Mouse (Mus musculus) stomach, postnatal 0 days (tissue): ENCODE measurements at regions not wholly inside any gene's neighbourhood (a gene's known extent, or its start where the extent isn't known, plus 50 kb on each side); places are given as distances from the start of the nearest gene placed in this dataset.
A peak's percentile ranks its signal among the peaks of the same experiment; 100 is the strongest.

Source experiments
- ATAC-seq: fragments of 200-750 bp; cut with Nextera tagmentation; 2 replicates; pipeline ENCODE4 v1.8.0; 2017; ENCODE audit not compliant: low FRiP score, low TSS enrichment
- DNase-seq: peaks from one replicate; pipeline ENCODE4 v3.0.0-alpha.2; 2016; ENCODE audit warnings: low spot score
- H3K27ac ChIP-seq: fragments of 300-500 bp; sonication (generic); replicated peaks from 2 replicates; pipeline ENCODE4 v1.5.1; 2014; ENCODE audit warnings: mild to moderate bottlenecking, control low read depth
- H3K27me3 ChIP-seq: fragments of 300-500 bp; sonication (generic); 2 replicates; pipeline ENCODE4 v1.6.1; 2014; ENCODE audit warnings: low read length; ENCODE audit not compliant: control insufficient read depth, insufficient read depth
- H3K36me3 ChIP-seq: fragments of 300-500 bp; sonication (generic); 2 replicates; pipeline ENCODE4 v1.6.1; 2014; ENCODE audit warnings: low read length, mixed read lengths; ENCODE audit not compliant: control insufficient read depth, insufficient read depth
- H3K4me1 ChIP-seq: fragments of 300-500 bp; sonication (generic); replicated peaks from 2 replicates; pipeline ENCODE4 v1.6.1; 2014; ENCODE audit warnings: antibody characterized with exemption; ENCODE audit not compliant: control insufficient read depth, insufficient read depth
- H3K4me2 ChIP-seq: fragments of 300-500 bp; sonication (generic); replicated peaks from 2 replicates; pipeline ENCODE4 v1.6.1; 2014; ENCODE audit warnings: low read depth, mild to moderate bottlenecking, control low read depth, moderate library complexity
- H3K4me3 ChIP-seq: fragments of 300-500 bp; sonication (generic); 2 replicates; pipeline ENCODE4 v1.5.1; 2014; ENCODE audit warnings: low read depth, low read length, control low read depth
- H3K9ac ChIP-seq: fragments of 300-500 bp; sonication (generic); 2 replicates; pipeline ENCODE4 v1.6.1; 2014; ENCODE audit warnings: mild to moderate bottlenecking, low read length, control low read depth, mixed read lengths
- H3K9me3 ChIP-seq: fragments of 300-500 bp; sonication (generic); 2 replicates; pipeline ENCODE4 v1.6.1; 2016; ENCODE audit warnings: low read length; ENCODE audit not compliant: control insufficient read depth
- CTCF ChIP-seq: IDR thresholded peaks from 2 replicates; pipeline ENCODE4 v1.5.1; 2016; ENCODE audit warnings: antibody characterized with exemption, low read depth, mild to moderate bottlenecking, moderate library complexity
- EP300 ChIP-seq: optimal IDR thresholded peaks from 2 replicates; pipeline ENCODE3; 2016; ENCODE audit warnings: antibody characterized with exemption
- WGBS: fragments of 180-500 bp; shearing (Covaris S2); extraction: QIAGEN DNeasy Blood & Tissue Kit; methylation state at CpG from one replicate; pipeline ENCODE4 v1.1.7; 2014; 5-methylcytosine and 5-hydroxymethylcytosine counted together

DNA sequence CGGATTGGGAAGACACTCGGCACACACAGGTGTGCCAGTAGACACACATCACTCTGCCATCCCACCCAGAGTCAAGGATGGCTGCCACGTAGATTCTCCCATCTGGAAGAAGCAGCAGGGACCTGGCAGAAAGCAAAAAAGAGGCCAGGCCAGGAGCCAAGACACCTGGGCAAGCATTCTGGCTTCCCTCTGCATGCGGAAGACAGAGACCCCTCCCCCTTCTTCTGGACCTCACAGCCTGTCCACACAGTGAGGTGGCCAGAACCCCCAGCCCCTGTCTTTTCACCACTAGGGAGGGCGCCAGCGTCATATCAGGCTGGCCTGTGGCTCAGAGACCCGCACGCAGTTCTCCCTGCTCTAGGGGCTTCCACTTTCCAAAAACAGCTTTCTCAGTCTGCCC is 73.6 kb downstream of the Tmem270 start:
- ATAC-seq (no peak), DNase-seq (no peak)
- Histone ChIP-seq H3K4me2 (no peak overlapping the region), H3K9ac (no peak overlapping the region), H3K27ac (no peak overlapping the region), H3K4me1 (no peaks in the 10 kb centered on the region), H3K27me3 (no peaks in the 10 kb centered on the region), H3K4me3 (no peak overlapping the region), H3K9me3 (no peaks in the 10 kb centered on the region), H3K36me3 (no peaks in the 10 kb centered on the region)
- TF ChIP-seq CTCF = no peak
- no peak for TF ChIP-seq EP300
- WGBS = 71% methylated on average over 8 of the region's 8 CpGs

DNA sequence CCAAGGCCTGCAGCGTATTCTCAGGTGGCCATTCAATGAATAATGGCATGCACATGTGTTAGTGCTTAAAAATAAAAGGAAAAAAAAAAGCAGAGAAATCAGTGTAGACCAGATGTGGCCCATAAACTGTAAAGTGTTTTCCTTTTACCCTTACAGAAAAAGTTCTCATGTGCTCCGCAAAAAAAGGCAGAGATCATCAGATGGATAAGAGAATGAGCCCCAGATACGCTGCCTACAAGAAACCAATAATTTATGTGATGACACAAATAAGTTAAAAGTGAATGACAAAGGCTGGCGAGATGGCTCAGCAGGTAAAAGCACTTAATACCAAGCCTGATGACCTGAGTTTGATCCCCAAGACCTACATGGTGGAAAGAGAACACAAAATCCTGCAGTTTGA is 70.5 kb upstream of the Eln start:
- no peak for TF ChIP-seq EP300
- TF ChIP-seq CTCF = no peak
- Histone ChIP-seq H3K27ac (no peak overlapping the region), H3K9me3 (no peaks in the 10 kb centered on the region; the same call in 1 of the 2 replicates), H3K4me3 (no peak overlapping the region), H3K36me3 (no peaks in the 10 kb centered on the region), H3K4me1 (no peaks in the 10 kb centered on the region), H3K4me2 (no peak overlapping the region), H3K9ac (no peak overlapping the region), H3K27me3 (no peaks in the 10 kb centered on the region)
- no peak for DNase-seq
- ATAC-seq = no peak
- WGBS = 83% methylated on average over 4 of the region's 4 CpGs

DNA sequence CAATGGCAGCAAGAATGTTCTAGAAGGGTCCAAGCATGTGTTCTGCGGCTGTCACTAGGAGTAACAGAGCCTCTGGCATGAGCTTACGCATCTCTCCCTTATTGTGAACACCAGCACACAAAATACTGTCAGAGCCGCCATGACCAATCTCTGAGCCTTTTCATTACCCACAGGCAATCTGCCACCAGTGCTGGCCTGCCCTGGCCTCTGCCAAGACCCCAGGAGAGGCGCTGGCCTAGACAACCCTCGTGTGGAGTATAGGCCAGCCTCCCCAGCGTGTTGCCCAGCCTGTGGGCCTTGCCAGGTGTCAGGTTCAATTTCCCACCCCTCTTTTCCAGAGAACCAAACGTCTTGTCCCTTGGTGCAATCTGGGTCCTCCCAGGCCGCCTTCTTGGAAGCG is 62.0 kb upstream of the Eln start:
- ATAC-seq (no peak), DNase-seq (no peak)
- Histone ChIP-seq H3K9me3 (no peaks in the 10 kb centered on the region), H3K4me2 (no peak overlapping the region), H3K36me3 (no peaks in the 10 kb centered on the region), H3K27me3 (no peaks in the 10 kb centered on the region), H3K27ac (no peak overlapping the region), H3K4me1 (no peaks in the 10 kb centered on the region), H3K4me3 (no peak overlapping the region), H3K9ac (no peak overlapping the region)
- 79% methylated on average over 9 of the region's 9 CpGs for WGBS
- TF ChIP-seq CTCF (no peak), EP300 (no peak)

GRCm38 (mm10) chr5:134804291-134805049 is 57.3 kb upstream of the Eln start:
- Histone ChIP-seq H3K36me3 (no peaks in the 10 kb centered on the region), H3K4me2 (no peak overlapping the region), H3K27ac (no peak overlapping the region), H3K9ac (no peak overlapping the region), H3K4me1 (no peaks in the 10 kb centered on the region), H3K4me3 (no peak overlapping the region), H3K27me3 (no peaks in the 10 kb centered on the region), H3K9me3 (no peaks in the 10 kb centered on the region)
- DNase-seq (no peak), ATAC-seq (no peak)
- 90% methylated on average over 20 of the region's 20 CpGs for WGBS
- TF ChIP-seq CTCF (peak; percentile 35; the same call in 1 of the 2 replicates), EP300 (no peak)

DNA sequence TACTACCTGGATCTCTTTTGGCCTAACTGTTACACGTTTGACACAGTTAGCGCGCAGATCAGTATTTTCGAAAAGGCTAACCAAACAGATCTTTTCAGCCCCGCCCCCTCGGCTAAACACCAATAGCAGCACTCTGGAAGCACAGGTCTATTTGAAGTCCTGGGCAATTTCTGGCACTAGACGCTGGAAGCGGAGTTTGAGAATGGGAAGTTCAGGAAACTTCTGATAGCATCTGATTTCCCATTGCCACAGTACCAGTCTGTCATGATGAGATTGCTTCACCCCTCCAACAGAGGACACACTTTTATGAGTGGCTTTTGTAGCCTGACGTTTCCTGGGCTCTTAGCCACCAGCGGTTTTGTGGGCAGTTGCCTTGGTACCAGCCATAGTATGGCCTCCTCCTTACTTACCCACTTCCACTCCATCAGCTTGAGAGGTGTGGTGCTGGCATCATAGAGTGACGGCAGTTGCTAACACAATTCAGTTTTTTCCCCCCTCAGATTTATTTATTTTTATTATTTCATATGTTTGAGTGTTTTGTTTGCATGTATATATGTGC is 55.1 kb upstream of the Eln start:
- TF ChIP-seq EP300 (no peak), CTCF (no peak)
- ATAC-seq (no peak), DNase-seq (no peak)
- Histone ChIP-seq H3K4me2 (no peak overlapping the region), H3K27me3 (no peaks in the 10 kb centered on the region), H3K4me1 (0 out of 2 replicates have a peak, but pooled peaks cover 2% of the 10 kb centered on the region), H3K9me3 (no peaks in the 10 kb centered on the region), H3K27ac (no peak overlapping the region), H3K9ac (no peak overlapping the region), H3K36me3 (no peaks in the 10 kb centered on the region), H3K4me3 (no peak overlapping the region)
- WGBS = 72% methylated on average over 11 of the region's 11 CpGs

DNA sequence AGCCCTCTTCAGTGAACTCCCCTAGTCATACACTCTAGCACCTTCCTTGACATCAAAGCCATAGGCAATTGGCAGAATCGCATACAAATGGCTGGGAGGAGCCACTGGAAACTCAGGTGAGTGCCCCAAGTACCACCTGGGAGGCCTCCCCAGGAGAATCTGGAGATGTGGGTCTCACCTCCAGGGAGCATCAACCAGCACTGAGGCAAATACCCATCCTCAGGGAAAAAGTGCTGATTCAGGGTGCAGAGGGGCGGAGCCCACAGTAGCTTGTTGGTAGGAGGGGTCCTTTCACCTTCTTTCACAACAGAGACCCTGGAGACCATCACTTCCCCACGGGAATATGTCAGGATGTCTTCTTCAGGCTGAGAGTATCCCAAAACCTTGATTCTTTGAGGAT is 53.4 kb upstream of the Eln start:
- Histone ChIP-seq H3K9ac (no peak overlapping the region), H3K4me2 (no peak overlapping the region), H3K27me3 (no peaks in the 10 kb centered on the region), H3K4me3 (no peak overlapping the region), H3K27ac (no peak overlapping the region), H3K9me3 (no peaks in the 10 kb centered on the region), H3K36me3 (no peaks in the 10 kb centered on the region), H3K4me1 (0 out of 2 replicates have a peak, but pooled peaks cover 2% of the 10 kb centered on the region)
- no peak for DNase-seq
- ATAC-seq = no peak
- WGBS = 79% methylated on average over 3 of the region's 3 CpGs
- TF ChIP-seq EP300 (no peak), CTCF (no peak)
